Mouse (Mus musculus): ENCODE data around the gene Sez6l2.

- no peak for TF ChIP-seq POLR2A (IDR thresholded peaks at IDR 0.05; ENCODE audit: borderline replicate concordance, extremely low read depth, insufficient read depth, insufficient read length, poor library complexity, severe bottlenecking)
- no peak for TF ChIP-seq CTCF (IDR thresholded peaks at IDR 0.05; ENCODE audit: borderline replicate concordance, extremely low read depth, insufficient read depth, insufficient read length)
Observed at GRCm38 (mm10) chr7:126975893-126975949, 25.4 kb downstream of the Sez6l2 start, which contains the start of gene Cdipt.

Data from brain, embryonic 14.5 days (tissue).